Mouse (Mus musculus): ENCODE data around the gene Lrrc36. TPM values are rescaled to one million over a fixed set of nuclear protein-coding genes. Genes with fewer than 3 reads are reported as not detected.

Lrrc36 gene
- polyA plus RNA-seq, 1 experiment from 2014 or later = not detected

DNA sequence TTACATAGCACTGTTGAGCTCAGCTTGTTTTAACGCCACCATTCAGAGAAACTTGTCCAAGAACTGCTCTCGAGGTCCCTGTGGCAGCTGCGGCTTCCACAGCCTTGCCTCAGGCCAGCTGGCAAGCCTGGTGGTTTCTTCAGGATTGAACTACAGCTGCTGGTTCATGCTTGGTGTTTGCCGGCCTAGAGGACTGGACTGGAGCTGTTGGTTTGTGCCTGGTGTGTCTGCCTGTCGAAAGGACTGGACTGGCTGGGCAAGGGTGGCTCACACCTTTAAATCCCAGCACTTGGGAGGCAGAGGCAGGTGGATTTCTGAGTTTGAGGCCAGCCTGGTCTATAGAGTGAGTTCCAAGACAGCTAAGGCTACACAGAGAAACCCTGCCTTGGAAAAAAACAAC lies 13.4 kb upstream of the Lrrc36 start:
- Histone ChIP-seq H3K27ac (no peak overlapping the region), H3K4me1 (no peaks in the 10 kb centered on the region), H3K36me3 (no peaks in the 10 kb centered on the region), H3K9me3 (replicated peaks) (no peaks in the 10 kb centered on the region), H3K27me3 (ENCODE audit: low read depth, poor library complexity, severe bottlenecking) (no peaks in the 10 kb centered on the region), H3K4me3 (no peak overlapping the region)
- 92% methylated on average over 5 of the region's 5 CpGs for WGBS
- no peak for DNase-seq (ENCODE audit: low spot score)

DNA sequence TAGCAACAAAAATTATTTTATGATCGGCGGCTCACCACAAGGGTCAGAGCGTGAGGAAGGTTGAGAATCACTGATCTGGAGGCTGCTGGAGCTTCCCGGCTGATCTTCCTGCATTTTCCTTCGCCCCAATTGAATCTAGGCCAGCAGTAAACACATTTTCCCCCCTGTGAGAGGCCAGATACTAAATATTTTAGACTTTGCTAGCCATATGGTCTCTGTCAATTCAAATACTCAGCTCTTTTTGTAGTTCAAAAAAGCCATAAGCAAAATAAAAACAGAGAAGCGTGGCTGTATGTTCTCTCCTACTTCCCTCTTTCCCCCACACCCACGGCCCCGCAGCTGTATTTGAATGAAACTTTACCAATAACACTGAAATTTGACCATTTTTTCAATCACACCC lies 9.9 kb upstream of the Lrrc36 start:
- no peaks in the 10 kb centered on the region for H3K9me3 ChIP-seq (replicated peaks)
- no peak overlapping the region for H3K4me3 ChIP-seq
- H3K27ac ChIP-seq = no peak overlapping the region
- no peaks in the 10 kb centered on the region for H3K27me3 ChIP-seq (ENCODE audit: low read depth, poor library complexity, severe bottlenecking)
- no peaks in the 10 kb centered on the region for H3K36me3 ChIP-seq
- DNase-seq (ENCODE audit: low spot score) = no peak
- no peaks in the 10 kb centered on the region for H3K4me1 ChIP-seq
- 94% methylated on average over 8 of the region's 8 CpGs for WGBS

DNA sequence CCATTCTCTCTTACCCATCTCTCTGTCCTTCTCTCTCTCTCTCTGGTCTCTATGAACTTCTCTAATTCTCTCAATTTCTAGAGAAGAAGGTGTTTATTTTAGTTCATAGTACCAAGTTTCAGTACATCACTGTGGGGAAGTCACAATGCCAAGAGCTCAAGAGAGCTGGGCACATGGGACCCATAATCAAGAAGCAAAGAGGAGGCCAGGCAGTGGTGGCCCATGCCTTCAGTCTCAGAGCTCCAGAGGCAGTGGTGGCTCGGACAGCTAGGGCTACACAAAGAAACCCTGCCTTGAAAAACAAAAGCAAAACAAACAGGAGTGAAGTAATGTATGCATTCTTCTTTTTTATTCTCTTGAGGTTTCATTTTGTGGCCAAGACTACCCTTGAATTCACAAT lies 8.9 kb upstream of the Lrrc36 start:
- DNase-seq (ENCODE audit: low spot score) = no peak
- H3K36me3 ChIP-seq = no peaks in the 10 kb centered on the region
- no peaks in the 10 kb centered on the region for H3K27me3 ChIP-seq (ENCODE audit: low read depth, poor library complexity, severe bottlenecking)
- H3K4me3 ChIP-seq = no peak overlapping the region
- 72% methylated on average over 1 of the region's 1 CpGs for WGBS
- H3K9me3 ChIP-seq (replicated peaks) = no peaks in the 10 kb centered on the region
- H3K27ac ChIP-seq = no peak overlapping the region
- H3K4me1 ChIP-seq = no peaks in the 10 kb centered on the region

DNA sequence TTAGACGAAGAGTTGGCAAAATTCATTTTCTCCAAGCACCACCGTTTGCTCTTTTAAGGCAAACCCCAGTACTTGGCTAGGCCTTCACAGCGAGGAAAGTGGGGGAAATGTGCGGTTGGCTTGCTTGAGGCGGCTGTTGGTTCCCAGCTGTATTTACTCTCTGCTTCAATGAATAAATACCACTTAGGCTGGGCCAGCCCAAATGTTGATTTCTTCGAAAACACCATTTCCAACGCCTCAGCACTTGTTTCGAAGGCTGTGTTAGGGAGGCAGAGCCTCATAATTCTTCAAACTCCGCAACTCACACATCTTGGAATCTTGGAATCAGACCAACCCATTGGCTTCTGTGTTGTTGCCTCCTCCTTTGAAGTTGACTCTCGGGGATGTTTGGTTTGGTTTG lies 7.0 kb upstream of the Lrrc36 start:
- 80% methylated on average over 10 of the region's 10 CpGs for WGBS
- Histone ChIP-seq H3K27ac (no peak overlapping the region), H3K4me1 (no peaks in the 10 kb centered on the region), H3K36me3 (no peaks in the 10 kb centered on the region), H3K9me3 (replicated peaks) (no peaks in the 10 kb centered on the region), H3K27me3 (ENCODE audit: low read depth, poor library complexity, severe bottlenecking) (no peaks in the 10 kb centered on the region), H3K4me3 (no peak overlapping the region)
- DNase-seq (ENCODE audit: low spot score) = no peak

DNA sequence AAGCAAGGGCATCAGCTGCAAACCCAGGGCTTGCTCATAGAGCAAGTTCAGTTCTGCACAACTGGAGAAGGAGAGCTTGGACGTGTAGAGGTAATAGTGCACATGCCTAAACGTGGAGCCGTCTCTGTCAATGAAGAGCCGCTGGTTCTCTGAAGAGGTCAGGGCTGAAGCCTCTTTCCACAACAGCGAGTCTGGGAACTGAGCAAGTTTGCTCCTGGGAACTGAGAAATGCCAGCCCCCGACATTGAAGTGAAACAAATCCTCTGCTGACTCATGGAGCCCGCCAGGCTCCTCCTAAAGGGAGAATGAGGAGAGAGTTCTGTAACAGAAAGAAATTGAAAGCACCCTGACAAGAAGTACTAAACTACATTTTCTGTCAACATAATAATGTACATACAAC lies 5.0 kb upstream of the Lrrc36 start:
- H3K27me3 ChIP-seq (ENCODE audit: low read depth, poor library complexity, severe bottlenecking) = peaks cover 16% of the 10 kb centered on the region
- no peak overlapping the region for H3K4me3 ChIP-seq
- no peak for DNase-seq (ENCODE audit: low spot score)
- peaks cover 3% of the 10 kb centered on the region for H3K4me1 ChIP-seq
- H3K27ac ChIP-seq = no peak overlapping the region
- no peaks in the 10 kb centered on the region for H3K36me3 ChIP-seq
- WGBS = 72% methylated on average over 7 of the region's 7 CpGs
- H3K9me3 ChIP-seq (replicated peaks) = no peaks in the 10 kb centered on the region

DNA sequence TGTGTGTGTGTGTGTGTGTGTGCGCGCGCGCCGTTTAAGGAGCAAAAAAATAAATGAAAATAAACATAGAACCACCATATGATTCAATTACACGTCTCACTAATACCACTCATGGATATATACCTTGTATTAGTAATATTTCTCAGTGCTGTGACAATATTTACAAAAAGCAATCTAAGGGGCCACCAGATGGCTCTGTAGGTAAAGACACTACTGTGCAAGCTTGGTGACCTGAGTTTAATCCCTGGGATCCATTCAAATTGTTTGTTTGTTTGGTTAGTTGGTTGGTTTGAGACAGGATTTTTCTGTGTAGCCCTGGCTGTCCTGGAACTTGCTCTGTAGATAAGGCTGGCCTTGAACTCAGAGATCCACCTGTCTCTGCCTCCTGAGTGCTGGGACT lies 3.4 kb upstream of the Lrrc36 start:
- H3K27me3 ChIP-seq (ENCODE audit: low read depth, poor library complexity, severe bottlenecking) = peaks cover 32% of the 10 kb centered on the region
- H3K36me3 ChIP-seq = no peaks in the 10 kb centered on the region
- 95% methylated on average over 6 of the region's 6 CpGs for whole genome bisulfite sequencing
- no peaks in the 10 kb centered on the region for H3K9me3 ChIP-seq (replicated peaks)
- DNase-seq (ENCODE audit: low spot score) = no peak
- peaks cover 8% of the 10 kb centered on the region for H3K4me1 ChIP-seq
- H3K27ac ChIP-seq = no peak overlapping the region
- no peak overlapping the region for H3K4me3 ChIP-seq

DNA sequence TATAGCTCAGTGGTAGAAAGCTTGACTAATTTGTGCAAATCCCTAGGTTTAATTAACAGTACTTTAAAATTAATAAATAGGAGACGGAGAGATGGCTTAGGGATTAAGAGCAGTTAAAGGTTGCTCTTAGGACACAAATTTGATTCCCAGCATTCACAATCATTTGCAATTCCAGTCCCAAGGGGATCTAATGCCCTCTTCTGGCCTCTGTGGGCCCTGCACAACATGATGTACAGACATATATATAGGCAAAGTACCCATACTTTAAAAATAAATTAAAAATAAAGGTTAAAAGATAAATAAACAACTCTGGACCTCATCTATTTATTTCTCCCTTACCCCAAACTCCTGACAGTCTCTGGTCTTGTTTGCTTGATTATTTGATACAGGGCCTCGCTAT lies 5.6 kb downstream of the Lrrc36 start:
- no peak for DNase-seq (ENCODE audit: low spot score)
- H3K36me3 ChIP-seq = no peaks in the 10 kb centered on the region
- no peaks in the 10 kb centered on the region for H3K4me1 ChIP-seq
- no peak overlapping the region for H3K27ac ChIP-seq
- H3K9me3 ChIP-seq (replicated peaks) = no peaks in the 10 kb centered on the region
- H3K27me3 ChIP-seq (ENCODE audit: low read depth, poor library complexity, severe bottlenecking) = peaks cover 14% of the 10 kb centered on the region
- 73% methylated on average over 2 of the region's 2 CpGs for WGBS
- no peak overlapping the region for H3K4me3 ChIP-seq

DNA sequence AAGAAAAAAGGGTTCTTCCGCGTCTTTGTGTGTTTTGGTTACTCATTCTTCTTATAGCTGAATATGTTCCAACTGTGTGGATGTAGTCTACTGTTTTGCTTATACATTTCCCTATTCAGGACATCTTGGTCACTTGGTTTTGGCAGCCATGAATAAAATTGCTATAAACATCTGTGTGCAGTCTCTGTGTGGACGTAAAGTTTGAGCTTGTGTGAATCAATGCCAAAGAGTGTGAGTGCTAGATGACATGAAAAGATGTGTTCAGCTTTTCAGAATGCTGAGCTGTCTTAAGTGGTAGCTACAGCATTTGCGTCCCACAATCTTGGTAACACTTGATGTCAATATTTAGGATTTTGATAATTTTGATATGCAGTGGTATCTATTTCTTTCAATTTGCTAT lies 6.4 kb downstream of the Lrrc36 start:
- Histone ChIP-seq H3K27ac (no peak overlapping the region), H3K4me3 (no peak overlapping the region), H3K36me3 (no peaks in the 10 kb centered on the region), H3K9me3 (replicated peaks) (no peaks in the 10 kb centered on the region), H3K27me3 (ENCODE audit: low read depth, poor library complexity, severe bottlenecking) (peaks cover 6% of the 10 kb centered on the region), H3K4me1 (no peaks in the 10 kb centered on the region)
- 91% methylated on average over 4 of the region's 4 CpGs for WGBS
- DNase-seq (ENCODE audit: low spot score) = no peak

DNA sequence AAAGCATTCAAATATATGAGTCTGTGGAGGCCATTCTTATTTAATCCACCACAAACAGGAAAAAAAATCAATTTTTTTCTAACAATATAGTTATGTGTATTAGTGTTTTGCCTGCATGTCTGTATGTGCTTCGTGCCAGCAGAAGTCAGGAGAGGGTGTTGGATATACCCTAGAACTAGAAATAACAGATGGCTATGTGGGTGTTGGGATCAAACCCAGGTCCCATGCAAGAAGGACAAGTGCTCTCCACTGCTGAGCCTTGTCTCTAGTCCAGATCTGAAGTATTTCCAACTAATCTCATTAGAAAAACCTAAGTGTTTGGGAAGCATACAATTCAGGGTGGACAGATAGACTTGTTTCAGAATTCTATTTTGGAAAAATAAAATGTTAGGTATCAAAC lies 8.6 kb downstream of the Lrrc36 start:
- Histone ChIP-seq H3K27me3 (ENCODE audit: low read depth, poor library complexity, severe bottlenecking) (no peaks in the 10 kb centered on the region), H3K4me1 (no peaks in the 10 kb centered on the region), H3K9me3 (replicated peaks) (no peaks in the 10 kb centered on the region), H3K36me3 (no peaks in the 10 kb centered on the region), H3K4me3 (no peak overlapping the region), H3K27ac (no peak overlapping the region)
- WGBS = 85% methylated on average over 1 of the region's 1 CpGs
- DNase-seq (ENCODE audit: low spot score) = no peak

DNA sequence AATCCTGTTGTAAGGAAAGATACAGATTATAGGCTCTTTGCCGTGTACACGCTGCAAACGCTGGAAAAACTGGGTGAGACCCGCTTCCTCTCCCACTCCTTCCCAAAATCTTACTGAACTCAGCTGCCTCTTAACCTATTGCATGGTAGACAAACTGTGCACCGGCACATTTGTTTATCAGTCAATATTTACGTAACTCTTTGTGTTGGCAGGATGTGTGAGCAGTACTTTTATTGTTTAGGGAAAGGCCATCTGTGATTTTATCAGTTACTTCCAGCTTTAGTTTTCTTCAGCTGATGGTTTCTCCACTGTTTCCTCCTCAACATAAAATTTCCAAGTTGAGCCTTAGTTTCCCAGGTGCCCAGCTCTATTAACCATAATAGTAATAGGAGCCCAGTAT lies 13.5 kb downstream of the Lrrc36 start:
- H3K4me1 ChIP-seq = no peaks in the 10 kb centered on the region
- WGBS = 82% methylated on average over 6 of the region's 6 CpGs

DNA sequence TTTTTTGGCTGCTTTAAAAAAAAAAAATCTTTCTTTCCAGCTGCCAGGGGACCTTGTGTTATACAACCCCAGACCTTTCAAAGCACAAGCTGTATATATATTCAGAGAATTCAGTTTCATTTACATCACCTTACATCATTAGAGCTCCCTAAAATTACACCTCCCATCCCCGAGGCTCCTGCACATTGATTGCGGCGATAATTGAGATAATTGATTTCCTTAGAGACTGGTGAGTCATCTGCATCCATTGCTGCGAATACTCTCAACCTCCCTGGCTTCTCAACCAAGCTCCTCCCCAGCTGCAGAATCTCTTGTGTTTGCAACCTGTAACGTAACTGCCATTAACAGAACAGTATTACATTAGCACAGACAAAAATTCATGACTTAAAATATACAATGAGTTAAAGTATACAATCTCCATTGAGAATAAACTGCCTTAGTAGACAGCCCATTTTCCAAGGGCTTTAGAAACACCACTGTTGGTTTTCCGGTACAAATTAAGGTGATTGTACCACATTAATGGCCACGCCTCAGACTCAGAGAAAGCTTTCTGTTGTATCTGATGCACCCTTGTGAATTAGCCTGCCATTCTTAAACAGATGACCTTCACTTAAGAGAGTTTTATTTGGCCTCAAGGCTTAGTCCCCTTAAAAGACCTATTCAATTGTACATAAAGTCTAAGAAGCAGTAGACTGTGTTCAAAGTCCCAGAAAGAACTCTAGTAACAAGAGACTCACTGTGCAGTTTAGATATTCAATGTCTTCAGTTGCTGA lies 18.6 kb downstream of the Lrrc36 start:
- Histone ChIP-seq H3K27me3 (ENCODE audit: low read depth, poor library complexity, severe bottlenecking) (peaks cover 7% of the 10 kb centered on the region; the same call in 1 of the 2 replicates), H3K4me1 (no peaks in the 10 kb centered on the region), H3K36me3 (no peaks in the 10 kb centered on the region), H3K4me3 (no peak overlapping the region), H3K27ac (no peak overlapping the region), H3K9me3 (replicated peaks) (no peaks in the 10 kb centered on the region)
- 75% methylated on average over 7 of the region's 7 CpGs for WGBS
- no peak for DNase-seq (ENCODE audit: low spot score)

More for the DNA sequence above, 13.5 kb downstream of the Lrrc36 start:
- DNase-seq (ENCODE audit: low spot score) = no peak
- no peaks in the 10 kb centered on the region for H3K27me3 ChIP-seq (ENCODE audit: low read depth, poor library complexity, severe bottlenecking)
- no peaks in the 10 kb centered on the region for H3K9me3 ChIP-seq (replicated peaks)
- H3K36me3 ChIP-seq = no peaks in the 10 kb centered on the region
- H3K27ac ChIP-seq = no peak overlapping the region
- H3K4me3 ChIP-seq = no peak overlapping the region

DNA sequence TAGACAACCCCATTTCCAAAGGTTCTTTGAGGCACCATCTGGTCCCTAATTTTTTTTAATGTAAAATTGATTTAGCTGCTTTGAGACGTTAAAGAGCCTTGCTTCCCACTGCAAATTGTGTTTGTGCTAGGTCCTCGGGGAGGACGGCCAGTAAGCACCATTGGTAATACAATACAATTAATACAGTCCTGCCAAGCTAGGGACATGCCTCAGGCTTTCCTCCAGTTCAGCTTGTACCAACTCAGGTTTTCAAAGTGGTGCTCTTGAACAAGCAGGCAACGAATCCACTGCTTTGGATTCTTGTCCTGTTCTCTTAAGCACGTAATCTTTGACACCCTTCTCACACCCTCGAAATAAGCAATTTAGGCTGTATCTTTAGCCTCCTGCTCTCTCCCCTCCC lies 19.6 kb downstream of the Lrrc36 start:
- H3K4me1 ChIP-seq = no peaks in the 10 kb centered on the region
- 74% methylated on average over 6 of the region's 6 CpGs for WGBS
- no peaks in the 10 kb centered on the region for H3K36me3 ChIP-seq
- H3K9me3 ChIP-seq (replicated peaks) = no peaks in the 10 kb centered on the region
- no peak for DNase-seq (ENCODE audit: low spot score)
- peaks cover 7% of the 10 kb centered on the region; the same call in 1 of the 2 replicates for H3K27me3 ChIP-seq (ENCODE audit: low read depth, poor library complexity, severe bottlenecking)
- no peak overlapping the region for H3K27ac ChIP-seq
- H3K4me3 ChIP-seq = no peak overlapping the region

DNA sequence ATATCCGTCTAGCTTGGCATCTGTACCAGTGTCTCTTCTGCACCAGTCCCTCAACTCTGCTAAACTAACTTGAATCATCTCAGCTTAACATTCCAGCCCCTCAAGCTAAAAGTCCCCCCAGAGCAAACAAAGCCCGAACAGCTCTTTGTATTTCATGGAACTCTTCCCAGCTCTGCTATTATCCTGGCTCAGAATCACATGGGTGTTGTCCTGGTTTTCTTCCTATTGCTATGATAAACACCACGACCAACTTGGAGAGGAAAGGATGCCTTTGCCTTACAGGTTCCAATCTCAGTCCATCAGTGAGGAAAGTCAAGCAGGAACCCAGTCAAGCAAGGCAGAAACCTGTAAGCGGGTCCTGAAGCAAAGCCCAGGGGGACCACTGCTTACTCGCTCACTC lies 20.1 kb downstream of the Lrrc36 start:
- no peak for DNase-seq (ENCODE audit: low spot score)
- WGBS = 69% methylated on average over 5 of the region's 5 CpGs
- no peaks in the 10 kb centered on the region for H3K36me3 ChIP-seq
- no peak overlapping the region for H3K4me3 ChIP-seq
- H3K27ac ChIP-seq = no peak overlapping the region
- peaks cover 7% of the 10 kb centered on the region; the same call in 1 of the 2 replicates for H3K27me3 ChIP-seq (ENCODE audit: low read depth, poor library complexity, severe bottlenecking)
- no peaks in the 10 kb centered on the region for H3K4me1 ChIP-seq
- no peaks in the 10 kb centered on the region for H3K9me3 ChIP-seq (replicated peaks)

DNA sequence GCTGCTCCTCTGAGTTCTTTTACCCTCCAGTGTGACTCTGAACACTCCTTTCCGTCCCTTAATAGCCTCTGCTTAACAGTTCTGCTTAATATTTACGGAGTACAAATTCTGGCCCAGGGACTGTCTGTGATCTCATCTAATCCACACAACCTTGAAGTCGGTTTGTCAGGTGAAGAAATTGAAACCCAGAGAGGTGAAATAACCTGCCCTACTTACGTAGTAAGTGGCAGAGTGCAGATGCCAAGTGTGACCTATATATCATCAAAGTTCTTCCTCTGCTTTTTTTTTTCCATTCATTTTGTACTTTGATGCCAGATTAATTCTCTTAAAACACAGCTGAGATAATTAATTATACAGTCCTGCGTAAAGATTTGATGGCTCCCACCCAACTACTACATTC lies 20.8 kb downstream of the Lrrc36 start:
- H3K27me3 ChIP-seq (ENCODE audit: low read depth, poor library complexity, severe bottlenecking) = peaks cover 7% of the 10 kb centered on the region; the same call in 1 of the 2 replicates
- no peaks in the 10 kb centered on the region for H3K4me1 ChIP-seq
- no peak overlapping the region for H3K27ac ChIP-seq
- WGBS = 81% methylated on average over 5 of the region's 5 CpGs
- no peaks in the 10 kb centered on the region for H3K9me3 ChIP-seq (replicated peaks)
- no peak for DNase-seq (ENCODE audit: low spot score)
- no peaks in the 10 kb centered on the region for H3K36me3 ChIP-seq
- H3K4me3 ChIP-seq = no peak overlapping the region
